Mouse (Mus musculus): ENCODE results near the gene Rin2. TPM values are rescaled to one million over a fixed set of nuclear protein-coding genes. Genes with fewer than 3 reads are reported as not detected.
"Not testable (repeated sequence)": the region's sequence is repeated elsewhere in the genome, so short reads cannot be mapped to it uniquely, and the experiment has no call there.

The Rin2 gene
- polyA plus RNA-seq, 1 experiment from 2014 or later: 7.3 TPM

DNA sequence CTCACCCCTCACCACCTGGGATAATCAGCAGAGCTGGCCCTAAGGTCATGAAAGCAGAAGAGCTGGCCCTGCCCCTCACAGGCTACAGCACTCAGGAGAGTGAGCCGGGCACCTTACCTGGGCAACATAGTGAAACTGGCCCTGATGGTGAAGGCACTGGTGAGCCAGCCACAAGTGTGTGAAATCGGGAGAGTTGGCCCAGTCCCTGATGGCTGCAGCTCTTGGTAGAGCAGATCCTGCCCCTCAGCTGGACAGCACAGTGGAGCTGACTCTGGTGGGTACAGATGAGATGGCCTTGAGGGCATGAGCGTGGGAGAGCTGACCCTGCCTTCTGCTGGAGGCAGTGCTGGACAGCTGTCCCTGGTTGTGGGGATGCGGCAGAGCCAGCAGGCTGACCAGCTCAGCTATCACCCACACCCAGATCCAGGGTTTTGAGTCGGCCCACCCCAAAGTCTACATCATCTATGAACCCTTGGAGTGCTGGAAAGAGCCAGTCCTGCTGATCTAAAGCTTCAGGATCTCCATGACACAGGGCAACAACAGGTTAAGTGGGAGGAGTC is 43.7 kb downstream of the Rin2 start:
- no peak for ATAC-seq
- H3K9me3 ChIP-seq (replicated peaks): no peaks in the 10 kb centered on the region
- 82% methylated on average over 5 of the region's 5 CpGs for WGBS
- no peak overlapping the region for H3K9ac ChIP-seq
- no peaks in the 10 kb centered on the region for H3K4me1 ChIP-seq
- no peak overlapping the region for H3K4me2 ChIP-seq
- H3K36me3 ChIP-seq (ENCODE audit: poor library complexity, severe bottlenecking): no peaks in the 10 kb centered on the region
- no peak overlapping the region for H3K27ac ChIP-seq
- no peaks in the 10 kb centered on the region for H3K27me3 ChIP-seq
- no peak overlapping the region for H3K4me3 ChIP-seq

GRCm38 (mm10) chr2:145720157-145720556 is 45.1 kb downstream of the Rin2 start:
- H3K9me3 ChIP-seq (replicated peaks): no peaks in the 10 kb centered on the region
- no peak overlapping the region for H3K4me2 ChIP-seq
- no peak overlapping the region for H3K9ac ChIP-seq
- H3K4me1 ChIP-seq: no peaks in the 10 kb centered on the region
- WGBS: 79% methylated on average over 3 of the region's 3 CpGs
- ATAC-seq: no peak
- no peaks in the 10 kb centered on the region for H3K36me3 ChIP-seq (ENCODE audit: poor library complexity, severe bottlenecking)
- H3K4me3 ChIP-seq: no peak overlapping the region
- H3K27ac ChIP-seq: no peak overlapping the region
- no peaks in the 10 kb centered on the region for H3K27me3 ChIP-seq

- no peak overlapping the region for H3K9ac ChIP-seq
- no peak for ATAC-seq
Measured at GRCm38 (mm10) chr2:145720743-145721142, 45.7 kb downstream of the Rin2 start.

DNA sequence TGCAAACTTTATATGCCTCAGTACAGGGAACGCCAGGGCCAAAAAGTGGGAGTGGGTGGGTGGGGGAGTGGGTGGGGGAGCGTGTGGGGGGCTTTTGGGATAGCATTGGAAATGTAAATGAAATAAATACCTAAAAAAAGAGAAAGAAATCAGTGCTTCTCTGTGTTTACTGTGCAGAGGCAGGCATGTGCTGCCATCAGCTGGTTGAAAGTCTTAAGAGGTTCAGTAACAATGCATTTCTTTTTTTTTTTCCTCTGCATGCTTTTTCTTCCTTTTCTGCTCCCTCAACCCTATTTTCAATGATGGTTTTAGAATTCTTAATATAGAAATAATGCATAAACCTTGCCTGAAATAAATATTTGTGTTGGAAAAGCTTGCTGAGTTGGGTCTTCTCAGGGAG is 47.3 kb downstream of the Rin2 start:
- WGBS: 63% methylated on average over 2 of the region's 2 CpGs
- not testable (repeated sequence) for H3K9ac ChIP-seq; H3K27ac ChIP-seq; H3K9me3 ChIP-seq (replicated peaks); H3K27me3 ChIP-seq; H3K4me2 ChIP-seq; ATAC-seq; H3K4me1 ChIP-seq; H3K36me3 ChIP-seq (ENCODE audit: poor library complexity, severe bottlenecking); H3K4me3 ChIP-seq

More at GRCm38 (mm10) chr2:145720743-145721142, 45.7 kb downstream of the Rin2 start:
- 90% methylated on average over 2 of the region's 2 CpGs for WGBS
- no peak overlapping the region for H3K4me2 ChIP-seq
- H3K36me3 ChIP-seq (ENCODE audit: poor library complexity, severe bottlenecking): no peaks in the 10 kb centered on the region
- no peaks in the 10 kb centered on the region for H3K27me3 ChIP-seq
- H3K4me1 ChIP-seq: no peaks in the 10 kb centered on the region
- no peak overlapping the region for H3K4me3 ChIP-seq
- H3K27ac ChIP-seq: no peak overlapping the region
- no peaks in the 10 kb centered on the region for H3K9me3 ChIP-seq (replicated peaks)

- no peaks in the 10 kb centered on the region for H3K27me3 ChIP-seq
- H3K9ac ChIP-seq: no peak overlapping the region
- H3K9me3 ChIP-seq (replicated peaks): no peaks in the 10 kb centered on the region
- ATAC-seq: peak; percentile 78; the same call in 1 of the 2 replicates
- no peaks in the 10 kb centered on the region for H3K36me3 ChIP-seq (ENCODE audit: poor library complexity, severe bottlenecking)
- no peak overlapping the region for H3K27ac ChIP-seq
- no peak overlapping the region for H3K4me2 ChIP-seq
- no peak overlapping the region for H3K4me3 ChIP-seq
- 73% methylated on average over 1 of the region's 1 CpGs for WGBS
- H3K4me1 ChIP-seq: no peaks in the 10 kb centered on the region
Measured at GRCm38 (mm10) chr2:145724288-145724687, 49.3 kb downstream of the Rin2 start.

GRCm38 (mm10) chr2:145729414-145729813 is 54.4 kb downstream of the Rin2 start:
- H3K4me3 ChIP-seq: no peak overlapping the region
- ATAC-seq: no peak
- no peaks in the 10 kb centered on the region for H3K4me1 ChIP-seq
- no peak overlapping the region for H3K4me2 ChIP-seq
- no peaks in the 10 kb centered on the region for H3K27me3 ChIP-seq
- WGBS: 80% methylated on average over 7 of the region's 7 CpGs
- H3K27ac ChIP-seq: no peak overlapping the region
- no peak overlapping the region for H3K9ac ChIP-seq
- no peaks in the 10 kb centered on the region for H3K9me3 ChIP-seq (replicated peaks)
- no peaks in the 10 kb centered on the region for H3K36me3 ChIP-seq (ENCODE audit: poor library complexity, severe bottlenecking)

DNA sequence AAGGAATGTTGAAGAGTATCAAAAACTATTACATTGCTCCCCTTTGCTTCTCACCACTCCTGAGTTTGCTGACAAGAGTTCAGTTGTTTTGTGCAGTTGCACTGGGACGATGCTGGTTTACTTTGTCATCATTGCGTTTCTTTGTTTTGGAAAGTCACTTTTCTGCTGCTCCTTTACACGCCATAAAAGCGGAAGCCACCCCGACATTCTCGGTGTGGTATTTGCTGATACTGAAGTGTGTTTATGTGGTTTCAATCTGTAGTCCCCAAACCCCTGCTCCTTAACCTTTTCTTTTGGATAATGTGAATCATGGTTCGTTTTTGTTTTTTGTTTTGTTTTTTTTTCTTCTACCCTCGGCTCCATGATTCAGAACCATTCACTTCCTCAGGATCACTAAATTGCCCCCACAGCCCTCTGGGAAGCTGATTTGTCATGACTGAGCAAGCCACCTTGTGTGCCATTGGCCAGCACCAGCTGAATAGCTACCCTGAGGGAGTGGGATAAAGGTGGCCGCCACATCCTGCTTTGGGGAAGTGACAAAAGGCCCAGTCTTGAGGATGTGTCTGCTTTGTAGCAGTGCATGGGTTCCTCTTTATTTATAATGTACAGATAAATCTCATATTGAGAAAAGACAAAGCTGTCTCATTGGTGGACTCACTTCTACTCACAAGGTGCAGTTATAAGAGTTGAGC is 55.3 kb downstream of the Rin2 start:
- no peak for ATAC-seq
- H3K4me3 ChIP-seq: no peak overlapping the region

GRCm38 (mm10) chr2:145730905-145731304 is 55.9 kb downstream of the Rin2 start:
- no peak overlapping the region for H3K27ac ChIP-seq
- no peaks in the 10 kb centered on the region for H3K36me3 ChIP-seq (ENCODE audit: poor library complexity, severe bottlenecking)
- H3K9me3 ChIP-seq (replicated peaks): no peaks in the 10 kb centered on the region
- H3K4me2 ChIP-seq: no peak overlapping the region
- H3K4me1 ChIP-seq: no peaks in the 10 kb centered on the region
- no peaks in the 10 kb centered on the region for H3K27me3 ChIP-seq
- ATAC-seq: no peak
- H3K9ac ChIP-seq: no peak overlapping the region
- H3K4me3 ChIP-seq: no peak overlapping the region
- 89% methylated on average over 7 of the region's 7 CpGs for WGBS

More for the DNA sequence above, 55.3 kb downstream of the Rin2 start:
- H3K9me3 ChIP-seq (replicated peaks): no peaks in the 10 kb centered on the region
- no peak overlapping the region for H3K9ac ChIP-seq
- no peak overlapping the region for H3K27ac ChIP-seq
- no peak overlapping the region for H3K4me2 ChIP-seq
- H3K4me1 ChIP-seq: no peaks in the 10 kb centered on the region
- no peaks in the 10 kb centered on the region for H3K27me3 ChIP-seq
- WGBS: 77% methylated on average over 9 of the region's 9 CpGs
- no peaks in the 10 kb centered on the region for H3K36me3 ChIP-seq (ENCODE audit: poor library complexity, severe bottlenecking)

DNA sequence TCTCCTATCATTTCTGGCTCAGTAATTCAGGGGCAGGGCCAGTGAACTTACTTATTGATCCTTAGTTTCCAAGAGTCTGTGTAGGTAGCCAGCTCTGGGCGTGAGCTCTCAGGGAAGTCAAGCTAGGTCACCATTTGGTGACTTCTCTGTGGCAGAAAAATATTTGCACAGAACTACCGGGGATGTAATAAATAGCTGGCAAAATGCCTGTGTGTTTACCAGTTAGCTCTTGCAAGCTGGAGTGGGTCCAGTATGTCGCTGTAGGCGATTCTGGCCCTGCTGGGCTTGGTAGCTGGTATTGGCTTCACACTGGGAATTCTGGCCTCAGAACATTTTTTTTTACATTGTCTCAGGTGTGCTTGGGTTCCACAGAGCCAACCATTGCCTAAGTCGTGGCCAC is 60.1 kb downstream of the Rin2 start:
- H3K27ac ChIP-seq: no peak overlapping the region
- H3K9ac ChIP-seq: no peak overlapping the region
- H3K4me2 ChIP-seq: no peak overlapping the region
- H3K27me3 ChIP-seq: no peaks in the 10 kb centered on the region
- no peaks in the 10 kb centered on the region for H3K4me1 ChIP-seq
- WGBS: 82% methylated on average over 5 of the region's 5 CpGs
- no peak for ATAC-seq
- no peaks in the 10 kb centered on the region for H3K36me3 ChIP-seq (ENCODE audit: poor library complexity, severe bottlenecking)
- no peak overlapping the region for H3K4me3 ChIP-seq
- no peaks in the 10 kb centered on the region for H3K9me3 ChIP-seq (replicated peaks)

GRCm38 (mm10) chr2:145736543-145736942 is 61.5 kb downstream of the Rin2 start:
- WGBS: 89% methylated on average over 1 of the region's 1 CpGs
- H3K4me1 ChIP-seq: no peaks in the 10 kb centered on the region
- H3K9ac ChIP-seq: no peak overlapping the region
- no peak overlapping the region for H3K4me2 ChIP-seq
- H3K4me3 ChIP-seq: no peak overlapping the region
- ATAC-seq: no peak
- H3K27me3 ChIP-seq: no peaks in the 10 kb centered on the region
- no peak overlapping the region for H3K27ac ChIP-seq
- H3K36me3 ChIP-seq (ENCODE audit: poor library complexity, severe bottlenecking): no peaks in the 10 kb centered on the region
- no peaks in the 10 kb centered on the region for H3K9me3 ChIP-seq (replicated peaks)

- H3K36me3 ChIP-seq (ENCODE audit: poor library complexity, severe bottlenecking): no peaks in the 10 kb centered on the region
- WGBS: 28% methylated on average over 5 of the region's 5 CpGs
- H3K9ac ChIP-seq: no peak overlapping the region
- no peak overlapping the region for H3K4me2 ChIP-seq
- no peak for ATAC-seq
- no peaks in the 10 kb centered on the region for H3K27me3 ChIP-seq
- no peak overlapping the region for H3K27ac ChIP-seq
- H3K4me1 ChIP-seq: no peaks in the 10 kb centered on the region
- H3K4me3 ChIP-seq: no peak overlapping the region
- H3K9me3 ChIP-seq (replicated peaks): no peaks in the 10 kb centered on the region
Measured at GRCm38 (mm10) chr2:145737196-145737595, 62.2 kb downstream of the Rin2 start.

- H3K4me3 ChIP-seq: no peak overlapping the region
- H3K9me3 ChIP-seq (replicated peaks): no peaks in the 10 kb centered on the region
- no peaks in the 10 kb centered on the region for H3K36me3 ChIP-seq (ENCODE audit: poor library complexity, severe bottlenecking)
- H3K27ac ChIP-seq: no peak overlapping the region
- 96% methylated on average over 5 of the region's 5 CpGs for WGBS
- ATAC-seq: no peak
- H3K9ac ChIP-seq: no peak overlapping the region
- H3K4me2 ChIP-seq: no peak overlapping the region
- H3K4me1 ChIP-seq: no peaks in the 10 kb centered on the region
- no peaks in the 10 kb centered on the region for H3K27me3 ChIP-seq
Measured at GRCm38 (mm10) chr2:145740729-145741128, 65.7 kb downstream of the Rin2 start.

Data from forebrain, embryonic 13.5 days (tissue).